Mouse (Mus musculus) MEL (cell line): ENCODE data around the gene Ktn1. TPM values are rescaled to one million over a fixed set of nuclear protein-coding genes. Genes with fewer than 3 reads are reported as not detected.

ENCODE experiments used
- DNase-seq: peaks from one replicate; pipeline ENCODE4 v3.0.0; 2011; ENCODE audit warnings: low read depth, low spot score
- H3K27ac ChIP-seq: 2 replicates; pipeline ENCODE4 v1.5.1; 2012; ENCODE audit warnings: low read depth, mild to moderate bottlenecking, control low read depth, low read length, moderate library complexity; ENCODE audit not compliant: control insufficient read depth
- H3K27me3 ChIP-seq, 2 experiments: fragments of 150-350 bp in 1 of 2; sonication (generic) in 1 of 2; 2 replicates each; pipeline ENCODE4 v1.6.1; 2012; ENCODE audit warnings: low read length in 2 of 2, mild to moderate bottlenecking in 2 of 2, improper control_type of control experiment in 1 of 2, moderate library complexity in 1 of 2; ENCODE audit not compliant: insufficient read depth in 2 of 2, control insufficient read depth in 1 of 2
- H3K36me3 ChIP-seq, 2 experiments: 2 replicates each; pipeline ENCODE4 v1.6.1; 2012 to 2014; ENCODE audit warnings: low read length in 2 of 2, improper control_type of control experiment in 1 of 2, inconsistent platforms in 1 of 2, mild to moderate bottlenecking in 1 of 2; ENCODE audit not compliant: insufficient read depth in 2 of 2, control insufficient read depth in 1 of 2
- H3K4me1 ChIP-seq, 2 experiments: fragments of 150-350 bp in 1 of 2; sonication (generic) in 1 of 2; 2 replicates each; pipeline ENCODE4 v1.6.1; 2012; ENCODE audit warnings: low read length in 2 of 2, improper control_type of control experiment in 1 of 2, mild to moderate bottlenecking in 1 of 2; ENCODE audit not compliant: insufficient read depth in 2 of 2, control insufficient read depth in 1 of 2
- H3K4me3 ChIP-seq, 2 experiments: fragments of 150-350 bp in 1 of 2; sonication (generic) in 1 of 2; 2 replicates each; pipeline ENCODE4 v1.5.1; 2012; ENCODE audit warnings: low read depth in 2 of 2, low read length in 2 of 2, mild to moderate bottlenecking in 2 of 2, moderate library complexity in 2 of 2, control low read depth in 1 of 2, improper control_type of control experiment in 1 of 2; ENCODE audit not compliant: control insufficient read depth in 1 of 2, insufficient read depth in 1 of 2
- H3K79me2 ChIP-seq: 2 replicates; pipeline ENCODE4 v1.6.1; 2012; ENCODE audit warnings: mild to moderate bottlenecking, low read length, moderate library complexity; ENCODE audit not compliant: control insufficient read depth, poor library complexity, insufficient read depth
- H3K9ac ChIP-seq: 2 replicates; pipeline ENCODE4 v1.6.1; 2012; ENCODE audit warnings: low read depth, mild to moderate bottlenecking, control low read depth, low read length, moderate library complexity; ENCODE audit not compliant: control insufficient read depth, poor library complexity, severe bottlenecking
- H3K9me3 ChIP-seq: fragments of 150-350 bp; sonication (generic); replicated peaks from 2 replicates; pipeline ENCODE4 v1.6.1; 2012; ENCODE audit warnings: mild to moderate bottlenecking, low read length, improper control_type of control experiment, moderate library complexity; ENCODE audit not compliant: insufficient read depth
- BHLHE40 ChIP-seq: IDR thresholded peaks from 2 replicates; pipeline ENCODE4 v1.6.1; 2012; ENCODE audit warnings: low read depth, mild to moderate bottlenecking, inconsistent platforms, low read length, improper control_type of control experiment, borderline replicate concordance
- CHD2 ChIP-seq: IDR thresholded peaks from 2 replicates; pipeline ENCODE4 v1.6.1; 2011; ENCODE audit warnings: low read length, improper control_type of control experiment
- ELF1 ChIP-seq: IDR thresholded peaks from 2 replicates; pipeline ENCODE4 v1.6.1; 2014; ENCODE audit warnings: low read depth, mild to moderate bottlenecking, inconsistent platforms, low read length, improper control_type of control experiment, moderate library complexity
- EP300 ChIP-seq, 2 experiments: IDR thresholded peaks; 2 replicates each; pipeline ENCODE4 v1.6.1; 2011; ENCODE audit warnings: improper control_type of control experiment in 2 of 2, low read length in 2 of 2, low read depth in 1 of 2, mild to moderate bottlenecking in 1 of 2
- ETS1 ChIP-seq: IDR thresholded peaks from 2 replicates; pipeline ENCODE4 v1.6.1; 2012; ENCODE audit warnings: low read depth, mild to moderate bottlenecking, inconsistent platforms, low read length, improper control_type of control experiment, moderate library complexity
- GABPA ChIP-seq: IDR thresholded peaks from 2 replicates; pipeline ENCODE4 v1.6.1; 2012; ENCODE audit warnings: low read depth, mild to moderate bottlenecking, inconsistent platforms, low read length, improper control_type of control experiment, moderate library complexity
- HCFC1 ChIP-seq: IDR thresholded peaks from 2 replicates; pipeline ENCODE4 v1.6.1; 2012; ENCODE audit warnings: low read depth, mild to moderate bottlenecking, inconsistent platforms, low read length, improper control_type of control experiment, moderate library complexity
- JUND ChIP-seq: IDR thresholded peaks from 2 replicates; pipeline ENCODE4 v1.6.1; 2011; ENCODE audit warnings: low read depth, mild to moderate bottlenecking, improper control_type of control experiment, low read length
- KAT2A ChIP-seq: conservative IDR thresholded peaks from 2 replicates; pipeline ENCODE4 v1.6.1; 2012; ENCODE audit warnings: low read depth, low read length, improper control_type of control experiment, inconsistent platforms
- MAFK ChIP-seq: IDR thresholded peaks from 2 replicates; pipeline ENCODE4 v1.6.1; 2011; ENCODE audit warnings: low read depth, mild to moderate bottlenecking, low read length, improper control_type of control experiment, borderline replicate concordance
- MAX ChIP-seq: IDR thresholded peaks from 2 replicates; pipeline ENCODE4 v1.6.1; 2011; ENCODE audit warnings: low read length, improper control_type of control experiment
- MEF2A ChIP-seq: IDR thresholded peaks from 2 replicates; pipeline ENCODE4 v1.6.1; 2014; ENCODE audit warnings: low read depth, mild to moderate bottlenecking, inconsistent platforms, low read length, improper control_type of control experiment; ENCODE audit not compliant: poor library complexity, insufficient replicate concordance, severe bottlenecking; ENCODE audit errors: extremely low read depth
- MXI1 ChIP-seq: IDR thresholded peaks from 2 replicates; pipeline ENCODE4 v1.6.1; 2011; ENCODE audit warnings: mild to moderate bottlenecking, low read depth, low read length, improper control_type of control experiment
- NELFE ChIP-seq: IDR thresholded peaks from 2 replicates; pipeline ENCODE4 v1.6.1; 2011; ENCODE audit warnings: low read depth, low read length, improper control_type of control experiment
- NRF1 ChIP-seq: IDR thresholded peaks from 2 replicates; pipeline ENCODE4 v1.6.1; 2014; ENCODE audit warnings: low read depth, mild to moderate bottlenecking, inconsistent platforms, low read length, improper control_type of control experiment, moderate library complexity; ENCODE audit not compliant: poor library complexity, insufficient read depth, severe bottlenecking
- POLR2A ChIP-seq, 2 experiments: IDR thresholded peaks; 2 replicates each; pipeline ENCODE4 v1.6.1; 2011 to 2012; ENCODE audit warnings: low read length in 2 of 2, mild to moderate bottlenecking in 2 of 2, control low read depth in 1 of 2, improper control_type of control experiment in 1 of 2, low read depth in 1 of 2, moderate library complexity in 1 of 2; ENCODE audit not compliant: control insufficient read depth in 1 of 2, insufficient read depth in 1 of 2, poor library complexity in 1 of 2
- POLR2AphosphoS2 ChIP-seq: IDR thresholded peaks from 2 replicates; pipeline ENCODE4 v1.6.1; 2011; ENCODE audit warnings: low read length, improper control_type of control experiment
- RAD21 ChIP-seq: IDR thresholded peaks from 2 replicates; pipeline ENCODE4 v1.6.1; 2011; ENCODE audit warnings: mild to moderate bottlenecking, low read depth, low read length, improper control_type of control experiment
- RCOR1 ChIP-seq: IDR thresholded peaks from 2 replicates; pipeline ENCODE4 v1.6.1; 2012; ENCODE audit warnings: low read depth, mild to moderate bottlenecking, inconsistent platforms, low read length, improper control_type of control experiment
- TCF12 ChIP-seq: IDR thresholded peaks from 2 replicates; pipeline ENCODE4 v1.6.1; 2014; ENCODE audit warnings: low read depth, mild to moderate bottlenecking, inconsistent platforms, low read length, improper control_type of control experiment, moderate library complexity
- UBTF ChIP-seq: IDR thresholded peaks from 2 replicates; pipeline ENCODE4 v1.6.1; 2012; ENCODE audit warnings: low read depth, mild to moderate bottlenecking, inconsistent platforms, low read length, improper control_type of control experiment, moderate library complexity, borderline replicate concordance; ENCODE audit not compliant: insufficient read depth
- ZC3H11A ChIP-seq: IDR thresholded peaks from 2 replicates; pipeline ENCODE4 v1.6.1; 2012; ENCODE audit warnings: low read depth, mild to moderate bottlenecking, inconsistent platforms, low read length, improper control_type of control experiment
- ZKSCAN1 ChIP-seq: IDR thresholded peaks from 2 replicates; pipeline ENCODE4 v1.6.1; 2012; ENCODE audit warnings: low read depth, mild to moderate bottlenecking, inconsistent platforms, low read length, improper control_type of control experiment, moderate library complexity
- ZMIZ1 ChIP-seq: IDR thresholded peaks from 2 replicates; pipeline ENCODE4 v1.6.1; 2012; ENCODE audit warnings: low read depth, mild to moderate bottlenecking, inconsistent platforms, low read length, improper control_type of control experiment, moderate library complexity
- polyA plus RNA-seq, 2 experiments: library from polyadenylated mRNA; stranded (reverse) in 1 of 2; unstranded in 1 of 2; fragments of >175 nt in 1 of 2; fragments of >200 nt in 1 of 2; gene quantifications; 2 replicates each; pipeline versions ENCODE4 v1.2.1 to v1.2.4; 2012; ENCODE audit warnings: low replicate concordance in 2 of 2, low read depth in 1 of 2; ENCODE audit not compliant: insufficient read length in 2 of 2, insufficient read depth in 1 of 2, missing spikeins in 1 of 2
- total RNA-seq: library from RNA; depleted of rRNA; stranded (reverse); fragments of 300-350 nt; gene quantifications from 2 replicates; pipeline ENCODE4 v1.2.3, GENCODE M21; 2012

Ktn1 gene
- total and polyA plus RNA-seq, 3 experiments: 27.0 to 168 (median 40.3) TPM

DNA sequence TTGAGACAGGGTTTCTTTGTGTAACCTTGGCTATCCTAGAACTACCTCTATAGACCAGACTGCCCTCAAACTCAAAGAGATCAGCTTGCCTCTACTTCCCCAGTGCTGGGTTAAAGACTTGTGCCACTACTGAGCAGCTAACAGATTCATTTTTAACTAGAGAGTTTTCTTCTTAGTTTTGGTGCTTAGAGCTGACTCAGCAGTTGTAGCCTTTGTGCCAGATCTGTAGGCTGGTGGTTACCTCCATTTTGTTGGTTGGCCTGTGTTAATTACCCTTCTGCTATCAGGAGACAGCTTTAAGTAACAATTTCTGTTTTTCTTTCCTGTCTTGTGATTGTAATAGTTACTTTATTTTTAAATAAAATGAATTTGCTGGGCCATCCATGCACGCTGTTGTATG, 80.3 kb downstream of the Ktn1 start:
- H3K36me3 ChIP-seq: peaks cover 0 to 23% of the 10 kb centered on the region in 2 experiments; a peak in 2 of 4 replicates

DNA sequence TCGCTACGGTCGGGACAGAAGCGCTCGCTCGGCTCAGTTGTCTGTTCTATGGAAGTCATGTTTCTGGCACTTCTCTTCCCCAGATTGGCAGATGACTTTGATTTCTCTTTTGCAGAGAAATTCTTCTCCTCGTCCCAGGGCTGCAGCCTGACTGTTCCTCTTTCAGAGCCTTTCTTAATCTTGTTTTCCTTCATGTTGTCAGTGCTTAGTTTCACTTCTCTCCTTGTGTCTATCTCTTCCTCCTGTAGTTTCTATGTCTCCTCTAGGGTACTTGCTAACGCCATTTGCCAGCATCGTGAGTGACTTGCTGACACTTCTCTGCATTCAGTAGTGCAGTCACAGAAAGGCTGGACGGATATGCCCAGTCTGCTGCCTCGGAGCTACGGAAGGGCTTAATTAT, 87.1 kb downstream of the Ktn1 start:
- peaks cover 7 to 8% of the 10 kb centered on the region in 2 experiments for H3K4me1 ChIP-seq
- H3K36me3 ChIP-seq: peaks cover 7 to 8% of the 10 kb centered on the region in 2 experiments
- TF ChIP-seq ZMIZ1 (no peak), CHD2 (no peak), MAFK (no peak), RCOR1 (no peak), ZKSCAN1 (no peak), RAD21 (no peak), TCF12 (no peak), MEF2A (no peak), ELF1 (no peak), KAT2A (no peak), HCFC1 (no peak), EP300 (IDR thresholded peaks at IDR 0.05; ENCODE audit: low read depth in 1 of 2, low read length in 2 of 2) (no peak), NRF1 (no peak), UBTF (no peak), MAX (no peak), NELFE (no peak), BHLHE40 (no peak), ETS1 (no peak), JUND (no peak)
- no peak overlapping the region for H3K27ac ChIP-seq
- DNase-seq: no peak
- H3K4me3 ChIP-seq: no peak overlapping the region
- no peak overlapping the region for H3K9ac ChIP-seq
- no peaks in the 10 kb centered on the region for H3K27me3 ChIP-seq
- H3K9me3 ChIP-seq: no peaks in the 10 kb centered on the region
- H3K79me2 ChIP-seq: no peaks in the 10 kb centered on the region

More for the DNA sequence above, 80.3 kb downstream of the Ktn1 start:
- no peak for DNase-seq
- Histone ChIP-seq H3K27me3 (no peaks in the 10 kb centered on the region), H3K4me1 (no peaks in the 10 kb centered on the region), H3K4me3 (no peak overlapping the region), H3K9me3 (no peaks in the 10 kb centered on the region), H3K27ac (no peak overlapping the region), H3K9ac (no peak overlapping the region), H3K79me2 (no peaks in the 10 kb centered on the region)
- TF ChIP-seq JUND (no peak), MXI1 (no peak), RCOR1 (no peak), GABPA (no peak), POLR2AphosphoS2 (no peak), TCF12 (no peak), MEF2A (no peak), BHLHE40 (no peak), POLR2A (IDR thresholded peaks at IDR 0.05; ENCODE audit: control insufficient read depth in 1 of 2, insufficient read depth in 1 of 2, low read depth in 1 of 2, low read length in 2 of 2, poor library complexity in 1 of 2) (no peak), ZC3H11A (no peak)
